In genomic region chr12:69757418-69758141, GRCm38 (mm10) we compare ENCODE assay signal across 8 mouse cellular contexts. TPM values are rescaled to one million over a fixed set of nuclear protein-coding genes. Genes with fewer than 3 reads are reported as not detected.
DNase-seq lines count a peak whose midpoint lies in the region; ATAC-seq and TF ChIP-seq lines count a peak whose summit lies in the region.

No protein-coding gene starts in this region.

- H3K4me1 ChIP-seq in hindbrain, postnatal 0 days (ENCODE audit: insufficient read depth, low read length): 0 out of 2 replicates have a peak, but pooled peaks cover 5% of the 10 kb centered on the region
- H3K4me1 ChIP-seq in megakaryocyte, embryonic 14.5 days: peaks cover 24% of the 10 kb centered on the region

- no peak overlapping the region for H3K9ac ChIP-seq in hindbrain, postnatal 0 days (replicated peaks; ENCODE audit: low read length)

- H3K27me3 ChIP-seq in hindbrain, postnatal 0 days (ENCODE audit: insufficient read depth, low read length): no peaks in the 10 kb centered on the region
- peaks cover 6% of the 10 kb centered on the region for H3K27me3 ChIP-seq in megakaryocyte, embryonic 14.5 days (replicated peaks)

- peak; percentile 52 for DNase-seq in T-cell, adult 2 months (ENCODE audit: low spot score)
- DNase-seq in gastrocnemius, adult 2 months: peak; percentile 91
- peak; percentile 87 for DNase-seq in hindbrain, postnatal 0 days (ENCODE audit: low spot score)
- DNase-seq in left cerebral cortex, adult 8-10 months (ENCODE audit: low spot score in 2 of 2): peak; percentile 25 to 38
- DNase-seq in right cerebral cortex, adult 2 months (ENCODE audit: low spot score in 2 of 2): peak; percentile 38 to 44
- DNase-seq in urinary bladder, postnatal 14 days (ENCODE audit: low spot score): peak; percentile 79

- peak; percentile 93; the same call in 1 of the 2 replicates for TF ChIP-seq CTCF in gastrocnemius, adult 2 months (IDR thresholded peaks at IDR 0.05)
- peak; percentile 77 for TF ChIP-seq CTCF in hindbrain, postnatal 0 days (IDR thresholded peaks at IDR 0.05; ENCODE audit: low read depth)

- peak overlapping the region; percentile 62 for H3K4me3 ChIP-seq in gastrocnemius, adult 2 months
- peak overlapping the region; percentile 13; the same call in 1 of the 2 replicates for H3K4me3 ChIP-seq in hindbrain, postnatal 0 days (ENCODE audit: low read length)
- H3K4me3 ChIP-seq in megakaryocyte, embryonic 14.5 days (replicated peaks): peak overlapping the region; percentile 86

- peak overlapping the region; percentile 85 for H3K27ac ChIP-seq in gastrocnemius, adult 2 months
- H3K27ac ChIP-seq in hindbrain, postnatal 0 days: peak overlapping the region; percentile 58; the same call in 1 of the 2 replicates

- no peaks in the 10 kb centered on the region for H3K36me3 ChIP-seq in hindbrain, postnatal 0 days (ENCODE audit: insufficient read depth, low read length)
- no peaks in the 10 kb centered on the region for H3K36me3 ChIP-seq in megakaryocyte, embryonic 14.5 days (replicated peaks; ENCODE audit: low read length)

- intact Hi-C loops in gastrocnemius, adult 2 months (cut with DNase I): loop anchor here (1.0 to 10.0 kb wide), 5 partner anchors 35 to 387 kb away; partner anchors contain the start of genes Cdkl1 and Map4k5

- ATAC-seq in common myeloid progenitor, adult 5-6 weeks (replicated peaks; ENCODE audit: low read depth, poor library complexity, severe bottlenecking): peak; percentile 91
- ATAC-seq in hindbrain, postnatal 0 days: peak; percentile 84

- H3K9me3 ChIP-seq in hindbrain, postnatal 0 days (ENCODE audit: low read length): no peaks in the 10 kb centered on the region
- peaks cover 2% of the 10 kb centered on the region; the same call in 1 of the 2 replicates for H3K9me3 ChIP-seq in megakaryocyte, embryonic 14.5 days

- peak overlapping the region; percentile 51 for H3K4me2 ChIP-seq in hindbrain, postnatal 0 days (ENCODE audit: low read depth, low read length)

- WGBS in hindbrain, postnatal 0 days: 13% methylated on average over 22 of the region's 22 CpGs

RNA-seq across cellular contexts. Expression of gene Atp5s, which starts 32.8 kb away (rescaled TPM):
- 27.3 and 29.0 TPM in 2 replicates for total RNA-seq in common myeloid progenitor, adult 5-6 weeks (2017)
- 10 to 100 TPM; 20.1 to 24.4 TPM for total RNA-seq in gastrocnemius, adult 2 months (2021)
- 24.5 and 33.5 TPM in 2 replicates for total RNA-seq in hindbrain, postnatal 0 days (2014; rRNA removed)
- 34.3 and 38.9 TPM in 2 replicates for polyA plus RNA-seq in hindbrain, postnatal 0 days (2015; fragmentation: Nextera tagmentation; extraction: Ambion mirVana)
- total RNA-seq in left cerebral cortex, adult 8-10 months (2022): 10 to 100 TPM; 27.7 to 33.8 (median 30.7) TPM
- polyA plus RNA-seq in megakaryocyte, embryonic 14.5 days (2012; ENCODE audit: insufficient read depth, low replicate concordance): 3.3 and 5.8 TPM in 2 replicates

RNA-seq across cellular contexts. Expression of gene L2hgdh, which starts 32.9 kb away (rescaled TPM):
- 34.4 and 40.3 TPM in 2 replicates for total RNA-seq in common myeloid progenitor, adult 5-6 weeks (2017)
- total RNA-seq in gastrocnemius, adult 2 months (2021): 10 to 100 TPM; 38.7 to 39.6 TPM
- 10.5 and 12.2 TPM in 2 replicates for total RNA-seq in hindbrain, postnatal 0 days (2014; rRNA removed)
- 10.2 and 11.0 TPM in 2 replicates for polyA plus RNA-seq in hindbrain, postnatal 0 days (2015; fragmentation: Nextera tagmentation; extraction: Ambion mirVana)
- 10 to 100 TPM; 16.7 to 19.2 (median 18.5) TPM for total RNA-seq in left cerebral cortex, adult 8-10 months (2022)
- 0.65 and 0.95 TPM in 2 replicates for polyA plus RNA-seq in megakaryocyte, embryonic 14.5 days (2012; ENCODE audit: insufficient read depth, low replicate concordance)

RNA-seq across cellular contexts. Expression of gene Cdkl1, which starts 33.5 kb away (rescaled TPM):
- total RNA-seq in common myeloid progenitor, adult 5-6 weeks (2017): 0.09 TPM in 1 of 2 replicates, not detected in the other
- total RNA-seq in gastrocnemius, adult 2 months (2021): 1 to 10 TPM in 1 of 2 experiments, under 1 TPM in 1; 0.69 to 1.3 TPM
- 28.3 and 51.5 TPM in 2 replicates for total RNA-seq in hindbrain, postnatal 0 days (2014; rRNA removed)
- 20.2 and 26.7 TPM in 2 replicates for polyA plus RNA-seq in hindbrain, postnatal 0 days (2015; fragmentation: Nextera tagmentation; extraction: Ambion mirVana)
- 10 to 100 TPM; 40.5 to 42.0 (median 41.6) TPM for total RNA-seq in left cerebral cortex, adult 8-10 months (2022)
- not detected in 2 replicates for polyA plus RNA-seq in megakaryocyte, embryonic 14.5 days (2012; ENCODE audit: insufficient read depth, low replicate concordance)

Comparison
In these comparisons a context has a peak if more than half of its experiments do, and no peak if none do; other contexts are left out.
1. Peak in every context shown above with its lines: DNase-seq, ATAC-seq, H3K4me3 ChIP-seq and H3K27ac ChIP-seq.
2. DNase-seq: peak in every context shown above with its lines; median percentile 91 in gastrocnemius, adult 2 months; 87 in hindbrain, postnatal 0 days; 79 in urinary bladder, postnatal 14 days; 52 in T-cell, adult 2 months; 41 in right cerebral cortex, adult 2 months; 32 in left cerebral cortex, adult 8-10 months.
3. H3K4me3 ChIP-seq: peak in every context shown above with its lines; median percentile 86 in megakaryocyte, embryonic 14.5 days; 62 in gastrocnemius, adult 2 months; 13 in hindbrain, postnatal 0 days.
4. RNA of gene Cdkl1, which starts 33.5 kb away (total RNA-seq): 40.5 to 42.0 TPM in left cerebral cortex, adult 8-10 months and 28.3 to 51.5 TPM in hindbrain, postnatal 0 days; 0.69 to 1.3 TPM in gastrocnemius, adult 2 months and 0.09 TPM in common myeloid progenitor, adult 5-6 weeks; every median in the first group is over 10 times any median in the second.